Mouse (Mus musculus): ENCODE data around the gene Gcn1l1. TPM values are rescaled to one million over a fixed set of nuclear protein-coding genes. Genes with fewer than 3 reads are reported as not detected.
A peak's percentile ranks its signal among the peaks of the same experiment; 100 is the strongest.

The Gcn1l1 gene
- total and polyA plus RNA-seq, 3 experiments = 88.2 to 123 (median 93.8) TPM

DNA sequence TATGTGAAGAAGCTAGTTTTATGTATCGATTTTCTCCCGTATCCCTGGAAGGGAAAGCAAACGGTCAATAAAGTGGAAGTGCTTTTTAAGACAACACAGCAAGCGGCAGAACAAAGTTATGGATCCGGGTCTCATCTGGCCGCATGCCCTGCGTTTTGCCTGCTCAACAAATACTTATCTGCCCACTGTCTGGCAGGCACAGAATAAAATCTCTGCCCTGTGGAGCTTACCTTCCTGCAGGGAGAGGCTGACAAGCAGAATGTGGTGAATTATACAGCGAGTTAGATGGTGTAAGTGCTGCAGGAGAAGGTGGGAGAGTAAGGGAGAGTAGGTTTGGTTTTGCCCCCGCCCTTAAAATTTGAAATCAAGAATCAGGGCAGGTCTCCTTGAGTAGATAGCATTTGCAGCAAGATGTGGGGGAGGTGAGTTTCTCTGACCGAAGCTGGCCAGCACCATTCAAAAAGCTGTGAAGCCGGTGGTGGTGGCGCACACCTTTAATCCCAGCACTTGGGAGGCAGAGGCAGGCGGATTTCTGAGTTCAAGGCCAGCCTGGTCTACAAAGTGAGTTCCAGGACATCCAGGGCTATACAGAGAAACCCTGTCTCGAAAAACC, 6.8 kb upstream of the Gcn1l1 start:
- Histone ChIP-seq H3K4me3 (ENCODE audit: control insufficient read depth in 1 of 2, insufficient read depth in 1 of 2, low read depth in 2 of 2, low read length in 2 of 2) (no peak overlapping the region), H3K36me3 (ENCODE audit: control insufficient read depth in 1 of 2, insufficient read depth in 2 of 2, low read length in 2 of 2) (peaks cover 4 to 11% of the 10 kb centered on the region in 2 experiments; a peak in 3 of 4 replicates), H3K79me2 (ENCODE audit: control insufficient read depth, insufficient read depth, low read length, poor library complexity) (peaks cover 32% of the 10 kb centered on the region), H3K9ac (ENCODE audit: control insufficient read depth, low read depth, low read length, poor library complexity, severe bottlenecking) (no peak overlapping the region), H3K9me3 (replicated peaks; ENCODE audit: insufficient read depth, low read length) (no peaks in the 10 kb centered on the region), H3K27ac (ENCODE audit: control insufficient read depth, low read depth, low read length) (no peak overlapping the region), H3K4me1 (ENCODE audit: control insufficient read depth in 1 of 2, insufficient read depth in 2 of 2, low read length in 2 of 2) (peaks cover 0 to 10% of the 10 kb centered on the region in 2 experiments; a peak in 1 of 4 replicates), H3K27me3 (ENCODE audit: control insufficient read depth in 1 of 2, insufficient read depth in 2 of 2, low read length in 2 of 2) (no peaks in the 10 kb centered on the region)
- DNase-seq (ENCODE audit: low read depth, low spot score) = no peak
- TF ChIP-seq SMC3 (IDR thresholded peaks at IDR 0.05; ENCODE audit: low read depth, low read length) (no peak), MXI1 (IDR thresholded peaks at IDR 0.05; ENCODE audit: low read depth, low read length) (no peak), POLR2AphosphoS5 (IDR thresholded peaks at IDR 0.05; ENCODE audit: borderline replicate concordance, low read depth, low read length) (no peak), ZC3H11A (IDR thresholded peaks at IDR 0.05; ENCODE audit: low read depth, low read length) (no peak), BHLHE40 (IDR thresholded peaks at IDR 0.05; ENCODE audit: borderline replicate concordance, low read depth, low read length) (no peak), GABPA (IDR thresholded peaks at IDR 0.05; ENCODE audit: low read depth, low read length) (no peak), RAD21 (IDR thresholded peaks at IDR 0.05; ENCODE audit: low read depth, low read length) (no peak), MEF2A (IDR thresholded peaks at IDR 0.05; ENCODE audit: extremely low read depth, insufficient replicate concordance, low read depth, low read length, poor library complexity, severe bottlenecking) (no peak), MYB (IDR thresholded peaks at IDR 0.05; ENCODE audit: low read depth, low read length) (no peak), CTCF (IDR thresholded peaks at IDR 0.05 in 2 of 3, conservative IDR thresholded peaks at IDR 0.05 in 1 of 3; ENCODE audit: control insufficient read depth in 1 of 3, insufficient read depth in 1 of 3, low read depth in 2 of 3, low read length in 3 of 3, poor library complexity in 1 of 3, severe bottlenecking in 1 of 3) (no peak), MAZ (IDR thresholded peaks at IDR 0.05; ENCODE audit: low read depth, low read length) (no peak), EP300 (IDR thresholded peaks at IDR 0.05; ENCODE audit: low read depth in 1 of 2, low read length in 2 of 2) (no peak), E2F4 (IDR thresholded peaks at IDR 0.05; ENCODE audit: borderline replicate concordance, low read depth, low read length) (no peak)

DNA sequence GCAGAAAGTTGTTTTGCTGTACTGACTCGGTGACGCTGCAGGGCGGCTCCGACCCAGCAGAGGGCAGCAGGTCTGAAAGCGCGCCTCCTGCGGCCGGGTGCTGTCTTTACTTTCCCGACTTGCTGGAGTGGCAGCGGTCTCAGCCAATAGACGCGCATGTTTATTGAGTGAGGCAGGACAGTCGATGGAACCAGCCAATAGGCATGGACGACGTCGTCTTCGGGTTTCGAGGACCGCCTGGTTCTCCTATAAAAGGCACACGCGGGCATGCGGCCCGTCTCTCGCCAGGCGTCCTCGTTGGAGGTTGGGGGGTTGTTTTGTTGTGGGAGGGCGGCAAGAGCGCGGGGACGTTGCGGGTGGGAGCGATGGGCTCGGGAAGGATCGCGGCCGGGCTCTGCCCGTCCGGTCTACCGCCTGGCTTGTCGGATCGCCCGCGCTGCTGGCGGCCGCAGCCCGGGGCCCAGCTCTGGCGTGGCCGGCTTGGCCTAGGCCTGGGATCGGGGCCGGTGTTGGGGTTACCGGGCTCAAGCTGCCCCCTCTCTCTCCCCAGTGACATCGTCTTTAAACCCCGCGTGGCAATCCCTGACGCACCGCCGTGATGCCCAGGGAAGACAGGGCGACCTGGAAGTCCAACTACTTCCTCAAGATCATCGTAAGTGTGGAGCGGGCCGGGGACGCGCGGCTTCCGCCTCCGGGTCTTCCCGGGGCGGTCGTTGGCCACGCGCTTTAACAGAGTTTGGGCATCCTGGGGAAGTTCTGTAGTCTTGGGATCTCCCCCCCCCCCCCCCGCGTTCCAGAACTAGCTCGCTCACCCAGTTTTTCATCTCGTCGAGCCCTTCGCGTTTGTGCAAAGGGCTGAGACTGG, 5.6 kb upstream of the Gcn1l1 start, which contains the start of gene Rplp0:
Gene Rplp0, plus strand, starts transcription at position 231 of the 865 bp plus-strand sequence.
- Histone ChIP-seq H3K4me1 (ENCODE audit: control insufficient read depth in 1 of 2, insufficient read depth in 2 of 2, low read length in 2 of 2) (peaks cover 0 to 10% of the 10 kb centered on the region in 2 experiments; a peak in 1 of 4 replicates), H3K27me3 (ENCODE audit: control insufficient read depth in 1 of 2, insufficient read depth in 2 of 2, low read length in 2 of 2) (no peaks in the 10 kb centered on the region), H3K36me3 (ENCODE audit: control insufficient read depth in 1 of 2, insufficient read depth in 2 of 2, low read length in 2 of 2) (peaks cover 6 to 11% of the 10 kb centered on the region in 2 experiments), H3K27ac (ENCODE audit: control insufficient read depth, low read depth, low read length) (peak within 1 kb of the TSS; percentile 96), H3K9me3 (replicated peaks; ENCODE audit: insufficient read depth, low read length) (no peaks in the 10 kb centered on the region), H3K4me3 (ENCODE audit: control insufficient read depth in 1 of 2, insufficient read depth in 1 of 2, low read depth in 2 of 2, low read length in 2 of 2) (peak within 1 kb of the TSS; percentile 96 to 99), H3K9ac (ENCODE audit: control insufficient read depth, low read depth, low read length, poor library complexity, severe bottlenecking) (peak within 1 kb of the TSS; percentile 96), H3K79me2 (ENCODE audit: control insufficient read depth, insufficient read depth, low read length, poor library complexity) (peaks cover 32% of the 10 kb centered on the region)
- DNase-seq (ENCODE audit: low read depth, low spot score) = peak; percentile 99
- peak; percentile 100 for TF ChIP-seq POLR2AphosphoS2 (IDR thresholded peaks at IDR 0.05; ENCODE audit: low read length)
- peak; percentile 89 for TF ChIP-seq HCFC1 (IDR thresholded peaks at IDR 0.05; ENCODE audit: low read depth, low read length)
- TF ChIP-seq CHD2 (IDR thresholded peaks at IDR 0.05; ENCODE audit: low read length) = peak; percentile 80
- no peak for TF ChIP-seq MAFK (IDR thresholded peaks at IDR 0.05; ENCODE audit: borderline replicate concordance, low read depth, low read length)
- peak; percentile 100 for TF ChIP-seq NELFE (IDR thresholded peaks at IDR 0.05; ENCODE audit: low read depth, low read length)
- TF ChIP-seq ELF1 (IDR thresholded peaks at IDR 0.05; ENCODE audit: low read depth, low read length) = peak; percentile 54; the same call in 1 of the 2 replicates
- TF ChIP-seq UBTF (IDR thresholded peaks at IDR 0.05; ENCODE audit: borderline replicate concordance, insufficient read depth, low read depth, low read length) = peak; percentile 77; the same call in 1 of the 2 replicates
- no peak; a peak in 1 of 4 replicates for TF ChIP-seq EP300 (IDR thresholded peaks at IDR 0.05; ENCODE audit: low read depth in 1 of 2, low read length in 2 of 2)
- TF ChIP-seq TBP (IDR thresholded peaks at IDR 0.05; ENCODE audit: low read depth, low read length) = peak; percentile 99
- TF ChIP-seq CTCF (IDR thresholded peaks at IDR 0.05 in 2 of 3, conservative IDR thresholded peaks at IDR 0.05 in 1 of 3; ENCODE audit: control insufficient read depth in 1 of 3, insufficient read depth in 1 of 3, low read depth in 2 of 3, low read length in 3 of 3, poor library complexity in 1 of 3, severe bottlenecking in 1 of 3) = peak; percentile 76 to 99 (median 94)
- no peak for TF ChIP-seq MEF2A (IDR thresholded peaks at IDR 0.05; ENCODE audit: extremely low read depth, insufficient replicate concordance, low read depth, low read length, poor library complexity, severe bottlenecking)
- TF ChIP-seq GABPA (IDR thresholded peaks at IDR 0.05; ENCODE audit: low read depth, low read length) = peak; percentile 83; the same call in 1 of the 2 replicates
- TF ChIP-seq RAD21 (IDR thresholded peaks at IDR 0.05; ENCODE audit: low read depth, low read length) = no peak
- TF ChIP-seq POLR2AphosphoS5 (IDR thresholded peaks at IDR 0.05; ENCODE audit: borderline replicate concordance, low read depth, low read length) = peak; percentile 97
- no peak for TF ChIP-seq TAL1 (IDR thresholded peaks at IDR 0.05; ENCODE audit: low read length)
- no peak for TF ChIP-seq GATA1 (IDR thresholded peaks at IDR 0.05; ENCODE audit: low read depth, low read length)
- TF ChIP-seq MYC (IDR thresholded peaks at IDR 0.05; ENCODE audit: low read depth, low read length) = peak; percentile 98
- peak; percentile 99 to 100 for TF ChIP-seq POLR2A (IDR thresholded peaks at IDR 0.05; ENCODE audit: control insufficient read depth in 1 of 2, insufficient read depth in 1 of 2, low read depth in 1 of 2, low read length in 2 of 2, poor library complexity in 1 of 2)
- peak; percentile 73 for TF ChIP-seq TCF12 (IDR thresholded peaks at IDR 0.05; ENCODE audit: low read depth, low read length)
- TF ChIP-seq USF1 (IDR thresholded peaks at IDR 0.05; ENCODE audit: low read depth, low read length) = no peak
